Mouse (Mus musculus): ENCODE data around the gene Stxbp3.

- TF ChIP-seq CTCF (IDR thresholded peaks at IDR 0.05; ENCODE audit: control insufficient read depth, insufficient read depth, insufficient read length): no peak
- TF ChIP-seq MAX (IDR thresholded peaks at IDR 0.05): no peak
- no peak for TF ChIP-seq MYOG (IDR thresholded peaks at IDR 0.05; ENCODE audit: control insufficient read depth, extremely low read depth, insufficient read length)
Measured at GRCm38 (mm10) chr3:108851996-108852697, 11.8 kb upstream of the Stxbp3 start.

All from C2C12 (cell line).